Mouse (Mus musculus): ENCODE measurements around the gene Arhgef3. TPM values are rescaled to one million over a fixed set of nuclear protein-coding genes. Genes with fewer than 3 reads are reported as not detected.
A peak's percentile ranks its signal among the peaks of the same experiment; 100 is the strongest.

Arhgef3 gene
- polyA plus RNA-seq, 1 experiment: 40.2 TPM

DNA sequence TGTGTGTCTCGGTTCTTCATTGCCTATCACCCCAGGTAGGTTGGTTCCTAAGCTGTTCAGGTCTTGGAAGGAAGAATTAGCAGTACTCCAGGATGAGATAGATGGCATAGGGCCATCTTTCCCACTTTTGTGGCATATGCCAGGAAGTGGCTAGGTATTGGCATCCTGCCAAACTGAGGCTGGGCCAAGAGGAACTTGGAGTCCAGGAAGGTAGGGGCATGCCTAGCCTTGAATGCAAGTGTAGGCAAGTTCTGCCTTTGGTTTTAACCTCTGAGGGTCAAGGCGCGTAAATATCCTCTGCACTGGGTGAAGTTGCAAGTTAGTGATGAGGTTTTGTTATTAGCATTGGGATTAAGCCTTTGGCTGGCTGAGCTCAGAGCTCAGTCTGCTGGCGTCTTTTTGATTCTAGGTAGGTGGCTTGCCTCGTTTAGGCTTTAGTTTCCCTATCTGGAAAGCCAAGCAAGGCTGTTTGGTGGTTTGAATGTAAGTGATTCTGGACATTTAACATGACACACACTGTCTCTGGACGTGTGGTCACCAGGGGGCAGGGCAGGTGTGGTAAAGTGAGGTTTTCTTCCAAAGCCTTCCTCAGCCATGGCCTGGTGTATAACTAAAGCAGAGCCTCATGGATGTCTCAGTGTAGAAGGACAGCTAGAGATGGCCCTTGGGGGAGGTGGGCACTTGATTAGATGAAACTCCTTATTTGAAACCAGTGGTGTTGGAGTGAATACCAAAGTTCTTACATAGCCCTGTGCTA lies 5.8 kb upstream of the Arhgef3 start:
- DNase-seq (ENCODE audit: extremely low spot score in 1 of 2, low spot score in 1 of 2): no peak

DNA sequence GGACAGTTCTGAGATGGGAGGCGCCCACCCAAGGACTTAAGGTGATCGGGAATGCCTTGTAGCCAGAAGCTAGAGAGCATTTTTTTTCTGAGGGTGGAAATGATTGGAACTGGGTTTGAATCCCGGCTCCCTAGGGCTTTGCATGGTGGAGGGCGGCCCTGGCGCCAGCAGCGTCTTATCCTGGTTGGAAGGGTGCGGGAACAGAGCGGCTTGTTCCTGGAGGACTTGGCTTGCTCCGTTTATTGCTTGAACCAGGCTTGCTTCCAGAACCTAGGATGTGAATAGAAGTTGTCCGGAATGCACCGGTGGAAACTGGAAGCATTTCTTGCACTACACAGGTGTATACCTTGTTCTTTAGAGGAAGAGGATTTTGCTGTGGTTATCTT lies 569 bp downstream of the Arhgef3 start:
- no peak for DNase-seq (ENCODE audit: extremely low spot score in 1 of 2, low spot score in 1 of 2)

- no peak for DNase-seq (ENCODE audit: extremely low spot score in 1 of 2, low spot score in 1 of 2)
These were observed 1.3 kb downstream of the Arhgef3 start for GRCm38 (mm10) chr14:27115991-27116390.

DNA sequence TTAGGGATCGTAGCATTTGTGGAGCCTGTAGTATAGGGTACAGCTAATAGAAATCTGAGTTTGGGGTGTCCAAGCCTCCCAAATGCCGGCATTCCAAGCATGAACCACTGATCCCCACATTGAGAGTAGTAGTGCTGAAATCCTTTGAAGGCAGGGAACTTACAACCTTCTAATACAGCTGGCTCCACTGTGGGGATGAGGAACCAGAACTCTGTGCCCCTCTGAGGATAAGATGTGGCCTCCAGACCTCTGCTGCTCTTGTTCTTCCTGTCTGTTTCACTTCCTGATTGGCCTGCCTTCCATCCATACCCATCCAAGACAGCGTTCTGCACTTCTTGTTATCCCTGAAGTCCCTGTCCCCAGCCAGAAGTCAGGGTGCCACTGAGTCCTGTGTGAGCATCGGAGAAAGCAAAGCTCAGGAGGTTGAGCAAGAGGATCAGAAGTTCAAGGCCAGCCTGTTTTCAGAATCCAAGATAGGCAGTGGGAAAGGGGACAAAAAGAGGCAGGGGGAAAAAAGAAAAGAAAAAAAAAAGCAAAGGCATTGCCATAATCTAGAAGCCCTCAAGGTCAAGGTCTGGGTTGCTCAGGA lies 2.0 kb downstream of the Arhgef3 start:
- no peak for DNase-seq (ENCODE audit: extremely low spot score in 1 of 2, low spot score in 1 of 2)

DNA sequence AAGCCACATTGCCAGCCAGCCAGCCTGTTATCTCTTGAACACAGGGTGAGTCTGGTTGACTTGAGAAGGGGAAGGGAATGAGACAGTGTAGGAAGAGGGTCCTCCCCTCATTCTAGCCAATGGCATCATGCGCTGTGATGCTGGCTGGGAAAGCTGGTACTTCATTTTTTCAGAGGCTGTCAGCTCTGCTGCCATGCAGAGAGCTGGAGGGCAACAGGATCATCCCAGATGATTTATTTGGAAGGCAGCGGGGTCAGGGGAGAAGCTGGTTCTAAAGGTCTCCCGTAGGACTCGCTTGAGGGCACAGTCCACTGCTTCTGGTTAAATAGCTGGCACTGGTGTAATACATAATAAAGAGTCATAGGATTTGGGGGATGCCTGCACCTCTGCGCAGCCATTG lies 3.8 kb downstream of the Arhgef3 start:
- no peak for DNase-seq (ENCODE audit: extremely low spot score in 1 of 2, low spot score in 1 of 2)

DNA sequence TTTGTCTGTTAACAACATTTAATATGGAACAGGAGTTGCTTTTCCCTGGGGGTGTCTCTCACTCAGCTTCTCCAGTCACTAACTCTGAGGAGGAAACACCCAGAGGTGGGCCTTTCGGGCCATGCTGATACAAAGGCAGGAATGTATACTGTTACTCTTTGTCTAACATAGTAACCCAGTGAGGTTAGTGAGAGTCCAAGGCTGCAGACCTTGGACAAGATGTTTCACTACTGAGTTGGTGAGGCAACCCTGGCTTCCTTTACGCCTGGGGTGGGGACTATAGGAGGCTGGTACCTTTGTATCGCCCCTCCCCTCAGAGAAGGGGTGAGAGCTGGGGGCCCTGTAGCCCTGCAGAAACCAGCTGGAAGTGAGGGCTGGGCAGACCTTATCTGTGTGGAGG lies 7.9 kb downstream of the Arhgef3 start:
- no peak for DNase-seq (ENCODE audit: extremely low spot score in 1 of 2, low spot score in 1 of 2)

GRCm38 (mm10) chr14:27123543-27123942 lies 8.8 kb downstream of the Arhgef3 start:
- DNase-seq (ENCODE audit: extremely low spot score in 1 of 2, low spot score in 1 of 2): no peak

GRCm38 (mm10) chr14:27130031-27130430 lies 15.3 kb downstream of the Arhgef3 start:
- no peak for DNase-seq (ENCODE audit: extremely low spot score in 1 of 2, low spot score in 1 of 2)

- no peak for DNase-seq (ENCODE audit: extremely low spot score in 1 of 2, low spot score in 1 of 2)
These were observed 16.0 kb downstream of the Arhgef3 start for GRCm38 (mm10) chr14:27130676-27131075.

DNA sequence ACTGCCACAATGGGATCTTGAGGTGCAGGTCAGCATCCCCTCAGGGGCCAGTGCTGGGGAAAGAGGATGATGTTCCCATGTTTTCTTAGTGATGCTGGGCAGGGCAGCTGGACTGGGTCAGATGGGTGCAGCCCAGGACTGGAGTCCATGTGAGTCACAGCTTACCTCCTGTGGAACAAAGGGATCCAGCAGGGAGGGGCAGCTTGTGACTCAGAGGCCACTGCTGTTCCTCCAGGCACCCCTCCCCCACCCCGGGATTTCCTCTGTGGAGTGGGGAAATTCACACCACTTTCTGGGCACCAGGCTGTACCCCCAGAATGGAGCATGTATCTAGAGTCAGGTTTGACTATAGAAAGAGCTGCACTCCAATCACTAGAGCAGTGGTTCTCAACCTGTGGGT lies 16.8 kb downstream of the Arhgef3 start:
- DNase-seq (ENCODE audit: extremely low spot score in 1 of 2, low spot score in 1 of 2): no peak

GRCm38 (mm10) chr14:27138891-27139290 lies 24.2 kb downstream of the Arhgef3 start:
- DNase-seq (ENCODE audit: extremely low spot score in 1 of 2, low spot score in 1 of 2): peak in 1 of 2 experiments; percentile 26

GRCm38 (mm10) chr14:27139968-27140367 lies 25.3 kb downstream of the Arhgef3 start:
- peak; percentile 10 to 17 for DNase-seq (ENCODE audit: extremely low spot score in 1 of 2, low spot score in 1 of 2)

DNA sequence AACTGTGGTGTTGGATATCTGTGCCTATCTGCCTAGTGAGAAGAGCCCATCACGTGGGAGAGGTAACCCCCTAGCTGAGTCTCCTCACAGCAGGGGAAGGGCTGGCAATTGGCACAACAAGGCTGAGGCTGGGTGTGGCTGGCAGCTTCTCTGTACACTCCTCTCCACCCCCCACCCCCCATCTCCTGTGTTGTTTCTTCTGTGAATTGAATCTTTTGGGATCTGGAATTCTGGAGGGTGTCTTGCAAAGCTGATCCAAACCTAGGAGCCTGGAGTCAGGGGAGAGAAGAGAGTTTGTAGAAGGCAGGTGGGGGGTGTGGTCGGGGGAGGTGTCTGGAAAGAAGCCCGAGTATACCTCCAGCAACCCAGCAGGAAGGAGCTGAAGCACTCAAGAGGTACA lies 26.8 kb downstream of the Arhgef3 start:
- no peak for DNase-seq (ENCODE audit: extremely low spot score in 1 of 2, low spot score in 1 of 2)

DNA sequence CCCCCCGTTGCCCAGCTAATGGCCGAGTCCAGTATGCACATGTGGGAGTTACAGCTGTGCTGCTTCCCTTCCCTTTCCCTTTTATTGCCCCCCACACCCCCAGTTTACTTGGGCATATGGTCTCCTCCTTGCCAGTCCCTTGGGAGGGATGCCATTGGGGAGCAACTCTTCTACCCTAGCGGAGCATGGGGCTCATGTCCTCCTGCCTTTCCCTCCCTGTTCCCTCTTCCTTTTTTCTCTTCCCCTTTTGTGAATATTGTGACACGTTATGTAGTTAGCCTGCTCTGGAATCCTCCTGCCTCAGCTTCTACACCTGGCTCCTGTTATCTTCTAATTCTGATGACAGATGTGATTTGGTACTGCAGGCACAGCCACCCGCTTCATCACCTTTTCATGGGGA lies 28.0 kb downstream of the Arhgef3 start:
- no peak for DNase-seq (ENCODE audit: extremely low spot score in 1 of 2, low spot score in 1 of 2)

DNA sequence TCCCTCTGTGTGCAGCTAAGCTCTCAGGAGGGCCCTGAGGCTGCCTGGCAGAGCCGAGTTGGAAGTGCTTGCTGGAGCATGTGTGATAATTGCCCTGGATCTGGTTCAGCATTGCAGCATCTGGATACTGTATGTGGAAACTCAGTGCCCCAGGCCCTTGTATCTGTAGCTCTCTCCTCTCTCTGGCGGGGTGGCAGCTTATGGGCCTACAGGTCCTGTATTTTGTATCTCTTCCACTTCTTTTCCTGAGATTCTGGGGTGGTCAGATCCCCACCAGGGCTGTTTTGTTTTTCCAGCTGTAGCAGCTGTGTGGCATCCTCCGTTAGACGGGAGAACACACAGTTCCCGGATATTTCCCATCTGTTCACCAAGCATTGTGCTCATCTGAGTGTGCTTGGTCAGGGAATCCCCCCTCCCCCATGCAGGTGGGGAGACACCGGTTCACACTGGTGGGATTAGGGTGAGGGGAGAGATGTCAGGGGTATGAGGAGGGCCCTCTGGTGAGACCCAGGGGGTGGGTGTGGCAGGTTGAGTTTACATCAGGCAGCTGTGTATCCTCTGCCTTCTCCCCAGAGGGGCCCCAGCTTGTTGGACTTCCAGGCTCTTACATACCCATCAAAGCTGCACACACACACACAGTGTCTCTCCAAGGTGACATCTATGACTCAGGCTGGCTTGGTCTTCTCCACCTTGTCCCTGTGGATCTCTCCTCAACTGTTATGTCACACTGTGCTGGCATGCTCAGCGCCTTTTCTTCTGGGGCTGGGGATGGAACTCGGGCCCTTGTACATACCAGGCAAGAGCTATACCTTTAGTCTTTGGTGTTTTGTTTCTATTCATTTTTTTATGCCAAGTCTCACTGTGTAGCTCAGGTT lies 30.7 kb downstream of the Arhgef3 start:
- DNase-seq (ENCODE audit: extremely low spot score in 1 of 2, low spot score in 1 of 2): no peak

GRCm38 (mm10) chr14:27147726-27148125 lies 33.0 kb downstream of the Arhgef3 start:
- DNase-seq (ENCODE audit: extremely low spot score in 1 of 2, low spot score in 1 of 2): no peak

- DNase-seq (ENCODE audit: extremely low spot score in 1 of 2, low spot score in 1 of 2): no peak
These were observed 34.7 kb downstream of the Arhgef3 start for GRCm38 (mm10) chr14:27149401-27149800.

- DNase-seq (ENCODE audit: extremely low spot score in 1 of 2, low spot score in 1 of 2): no peak
These were observed 35.4 kb downstream of the Arhgef3 start for GRCm38 (mm10) chr14:27150011-27150640.

- DNase-seq (ENCODE audit: extremely low spot score in 1 of 2, low spot score in 1 of 2): no peak
These were observed 36.7 kb downstream of the Arhgef3 start for GRCm38 (mm10) chr14:27151432-27151831.

GRCm38 (mm10) chr14:27155088-27155487 lies 40.4 kb downstream of the Arhgef3 start:
- no peak for DNase-seq (ENCODE audit: extremely low spot score in 1 of 2, low spot score in 1 of 2)

DNA sequence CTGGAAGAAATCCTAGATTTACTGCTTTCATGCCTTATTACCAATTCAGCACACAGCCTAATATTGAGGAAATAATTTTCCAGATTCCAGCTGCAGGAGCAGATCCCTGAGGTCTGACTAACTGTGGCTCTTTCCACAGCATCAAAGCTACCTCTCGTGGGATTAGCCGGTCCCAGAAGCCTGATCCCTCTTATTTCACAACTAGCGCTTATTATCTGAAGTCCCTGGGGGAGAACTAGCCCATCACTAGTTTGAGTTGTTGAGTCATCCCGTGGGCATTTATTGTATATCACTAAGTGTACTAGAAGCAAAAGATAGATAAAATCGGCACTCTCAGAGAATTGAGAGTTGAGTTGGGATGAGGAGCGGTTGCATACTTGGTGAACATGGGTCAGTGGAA lies 41.3 kb downstream of the Arhgef3 start:
- no peak for DNase-seq (ENCODE audit: extremely low spot score in 1 of 2, low spot score in 1 of 2)

Data from frontal cortex, adult 2 months (tissue).